Mouse (Mus musculus): ENCODE results near the gene Gm7347. TPM values are rescaled to one million over a fixed set of nuclear protein-coding genes. Genes with fewer than 3 reads are reported as not detected.
"Not testable (repeated sequence)": the region's sequence is repeated elsewhere in the genome, so short reads cannot be mapped to it uniquely, and the experiment has no call there.

Gene Gm7347
- polyA plus RNA-seq, 1 experiment from 2014 or later, result not detected

DNA sequence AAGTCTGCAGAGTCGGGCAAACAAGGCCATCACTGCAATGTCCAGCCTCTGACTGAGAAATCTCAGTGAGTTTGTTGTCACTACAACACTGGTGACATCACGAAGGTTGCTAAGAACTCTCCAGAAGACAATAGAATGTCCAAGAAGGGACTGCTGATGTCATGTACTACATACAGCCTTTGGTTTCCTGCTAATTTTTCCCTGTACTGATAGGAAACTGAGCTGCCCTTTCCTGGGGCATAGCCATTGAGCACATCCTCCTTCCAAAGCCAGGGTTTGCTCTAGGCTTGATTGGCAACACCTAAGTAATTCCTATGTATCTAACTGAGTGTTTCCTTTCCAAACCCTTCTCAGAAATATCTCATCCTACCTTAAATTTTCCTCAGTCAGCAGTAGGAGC is 53.7 kb downstream of the Gm7347 start, which contains the start of gene Gm1979:
Gm1979 (minus strand) TSS at position 101 of the 400 bp plus-strand sequence.
- not testable (repeated sequence) for H3K9ac ChIP-seq (replicated peaks); H3K27me3 ChIP-seq (ENCODE audit: insufficient read depth, low read length); DNase-seq; H3K36me3 ChIP-seq (replicated peaks; ENCODE audit: insufficient read depth, low read length); H3K4me1 ChIP-seq (ENCODE audit: insufficient read depth); ATAC-seq; H3K27ac ChIP-seq (ENCODE audit: low read depth); H3K4me3 ChIP-seq (ENCODE audit: low read depth, low read length); H3K9me3 ChIP-seq (ENCODE audit: low read length); H3K4me2 ChIP-seq (ENCODE audit: low read depth, low read length)
- 89% methylated on average over 1 of the region's 2 CpGs for WGBS (ENCODE audit: insufficient replicate concordance)

Other genes starting within 250 kb of the Gm7347 start
- not detected in 2 replicates for gene Gm21663, start 116.2 kb downstream of the Gm7347 start, polyA plus RNA-seq (2015; fragmentation: Nextera tagmentation; extraction: Ambion mirVana)
- not detected in 2 replicates for gene Gm21671, start 104.2 kb downstream of the Gm7347 start, polyA plus RNA-seq (2015; fragmentation: Nextera tagmentation; extraction: Ambion mirVana)
- not detected in 2 replicates for gene Gm21680, start 85.9 kb downstream of the Gm7347 start, polyA plus RNA-seq (2015; fragmentation: Nextera tagmentation; extraction: Ambion mirVana)
- not detected in 2 replicates for gene Gm21698, start 69.9 kb downstream of the Gm7347 start, polyA plus RNA-seq (2015; fragmentation: Nextera tagmentation; extraction: Ambion mirVana)
- gene Gm1979, start 53.8 kb downstream of the Gm7347 start, polyA plus RNA-seq (2015; fragmentation: Nextera tagmentation; extraction: Ambion mirVana), result not detected in 2 replicates
- gene Gm5862, start 35.7 kb downstream of the Gm7347 start, polyA plus RNA-seq (2015; fragmentation: Nextera tagmentation; extraction: Ambion mirVana), result not detected in 2 replicates
- gene Speer4a, start 19.0 kb downstream of the Gm7347 start, polyA plus RNA-seq (2015; fragmentation: Nextera tagmentation; extraction: Ambion mirVana), result not detected in 2 replicates
- not detected in 2 replicates for gene Gm10471, start 30.7 kb upstream of the Gm7347 start, polyA plus RNA-seq (2015; fragmentation: Nextera tagmentation; extraction: Ambion mirVana)
- gene 5031410I06Rik, start 46.8 kb upstream of the Gm7347 start, polyA plus RNA-seq (2015; fragmentation: Nextera tagmentation; extraction: Ambion mirVana), result not detected in 2 replicates
- not detected in 2 replicates for gene Gm10220, start 62.8 kb upstream of the Gm7347 start, polyA plus RNA-seq (2015; fragmentation: Nextera tagmentation; extraction: Ambion mirVana)
- not detected in 2 replicates for gene Gm7361, start 199.1 kb upstream of the Gm7347 start, polyA plus RNA-seq (2015; fragmentation: Nextera tagmentation; extraction: Ambion mirVana)

Data from liver, postnatal 0 days (tissue).